Mouse (Mus musculus) urinary bladder, postnatal 25 days (tissue): ENCODE data around the gene Taldo1.
"Not testable (repeated sequence)": the region's sequence is repeated elsewhere in the genome, so short reads cannot be mapped to it uniquely, and the experiment has no call there.

Experiments used
- DNase-seq: peaks from one replicate; pipeline ENCODE4 v3.0.0; 2022; ENCODE audit warnings: low spot score

The Taldo1 gene

DNA sequence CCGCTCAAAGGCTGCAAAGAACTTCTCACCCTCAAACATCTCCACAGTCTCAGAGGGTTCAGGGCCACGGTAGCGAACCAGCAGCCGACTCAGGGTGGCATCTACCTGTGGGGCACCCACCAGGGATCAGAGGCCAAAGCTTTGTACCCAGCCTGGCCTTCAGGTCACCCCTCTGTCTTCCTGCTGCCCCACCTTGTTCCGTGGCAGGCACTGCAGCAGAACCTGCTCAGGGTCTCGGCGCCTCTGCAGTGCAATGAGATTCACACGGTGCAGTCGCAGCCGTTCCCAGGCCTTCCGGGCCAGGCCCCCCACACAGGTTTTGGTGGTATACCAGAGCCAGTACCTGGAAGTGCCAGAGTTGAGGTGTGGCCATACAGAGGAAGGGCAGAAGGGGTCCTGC, 47.8 kb downstream of the Taldo1 start:
- no peak for DNase-seq

DNA sequence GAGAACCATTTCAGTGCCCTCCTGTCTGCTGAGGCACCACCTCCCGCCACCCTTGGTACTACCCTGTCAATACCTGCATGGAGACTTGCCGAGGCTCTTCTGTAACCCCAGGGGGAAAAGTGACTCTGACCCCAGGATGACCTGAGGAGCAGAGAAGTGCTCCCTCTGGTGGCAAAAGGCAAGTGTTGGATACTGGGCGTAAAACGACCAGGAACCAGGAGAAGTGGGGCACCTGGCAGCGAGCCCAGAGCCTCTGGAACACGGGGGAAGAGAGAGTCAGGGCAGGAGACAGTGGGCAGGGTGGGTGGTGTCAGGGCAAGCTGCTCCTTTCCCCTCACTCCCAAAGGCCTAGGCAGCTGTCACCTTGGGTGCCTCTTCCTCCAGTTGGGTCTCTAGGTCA, 48.6 kb downstream of the Taldo1 start:
- no peak for DNase-seq

DNA sequence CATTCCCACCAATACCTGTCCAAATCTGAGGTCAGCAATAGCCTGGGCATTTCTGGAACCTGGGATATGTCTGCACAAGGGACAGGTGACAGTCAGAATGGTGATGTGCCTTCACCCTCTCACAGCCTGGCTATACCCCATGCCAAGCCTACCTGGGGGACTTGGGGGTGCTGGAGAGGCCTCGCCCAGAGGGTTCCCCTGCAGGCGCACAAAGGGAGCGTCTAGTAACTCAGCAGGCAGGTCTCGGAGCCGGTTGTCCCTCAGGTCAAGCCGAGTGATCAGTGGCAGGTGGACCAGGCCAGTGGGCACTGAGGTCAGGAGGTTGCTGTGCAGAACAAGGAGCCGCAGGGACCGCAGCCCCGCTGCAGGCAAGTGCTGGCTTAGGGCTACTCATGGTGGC, 49.5 kb downstream of the Taldo1 start:
- no peak for DNase-seq

DNA sequence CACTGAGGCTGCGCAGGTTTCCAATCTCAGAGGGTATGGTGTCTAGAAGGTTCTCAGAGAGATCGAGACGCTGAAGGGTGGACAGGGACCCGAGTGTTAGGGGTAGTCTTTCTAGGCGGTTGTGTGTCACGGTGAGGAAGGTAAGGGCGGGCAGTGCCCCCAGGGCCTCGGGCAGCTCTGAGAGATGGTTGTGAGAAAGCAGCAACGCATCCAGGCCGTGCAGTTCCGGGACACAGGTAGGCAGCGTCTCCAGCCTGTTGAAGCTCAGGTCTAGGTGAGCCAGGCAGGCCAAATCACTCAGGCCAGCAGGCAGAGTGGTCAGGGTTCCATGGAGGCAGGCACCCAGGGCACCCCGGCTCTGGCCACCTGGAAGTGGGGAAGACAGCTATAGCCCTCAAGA, 50.2 kb downstream of the Taldo1 start:
- no peak for DNase-seq

DNA sequence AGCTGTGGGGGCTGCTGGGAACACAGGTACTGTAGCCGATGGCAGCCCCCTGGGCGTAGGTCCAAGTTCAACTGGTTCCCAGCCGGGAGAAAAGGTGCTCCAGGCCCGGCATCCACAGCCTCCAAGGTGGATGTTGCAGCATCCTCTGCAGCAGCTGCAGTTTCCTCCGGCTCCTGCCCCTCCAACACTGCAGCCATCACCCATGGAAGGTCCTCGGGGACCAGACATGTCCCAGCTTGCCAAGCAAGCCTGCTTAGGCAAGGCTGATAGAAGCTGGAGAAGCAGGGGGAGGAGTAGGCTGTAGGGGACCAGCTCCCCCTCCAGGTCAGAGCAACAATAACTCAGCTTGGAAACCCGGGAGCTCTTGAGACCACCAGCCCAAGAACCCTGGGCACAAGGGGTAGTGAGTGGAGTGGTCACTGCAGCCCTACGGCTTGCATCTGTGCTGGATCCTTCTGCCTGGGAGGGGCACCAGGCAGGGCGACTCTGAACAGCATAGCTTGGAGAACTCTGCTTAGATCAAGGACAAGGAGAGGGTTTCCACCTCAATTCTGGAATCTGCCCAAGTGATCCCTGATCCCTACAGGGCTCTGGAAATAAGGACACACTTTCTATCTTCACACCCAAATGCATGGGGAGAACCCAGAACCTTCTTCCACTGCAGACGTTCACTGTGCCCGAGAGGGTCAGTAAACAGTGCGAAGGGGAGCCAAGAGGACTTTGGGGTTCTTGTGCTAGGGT, 51.3 kb downstream of the Taldo1 start:
- no peak for DNase-seq

DNA sequence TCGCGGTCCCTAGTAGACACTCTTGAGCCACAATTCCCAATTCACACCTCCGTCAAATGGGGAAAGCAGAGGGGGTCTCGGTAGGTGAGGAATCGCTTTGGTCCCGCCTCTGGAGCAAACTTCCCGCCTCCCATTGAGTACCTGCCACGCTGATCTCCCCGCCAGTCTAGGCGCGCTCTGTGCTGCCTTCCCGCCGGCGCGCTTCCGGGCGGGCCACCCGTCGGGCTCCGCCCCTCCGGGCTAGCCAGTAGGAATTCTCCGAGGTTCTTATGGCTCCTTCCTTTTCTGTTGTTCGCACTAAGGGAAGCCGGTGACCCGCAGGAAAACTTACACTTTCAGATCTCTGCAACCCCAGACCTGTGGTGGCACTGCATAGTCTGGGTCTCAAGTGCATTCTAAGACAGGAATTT, 51.8 kb downstream of the Taldo1 start, which contains the start of gene Pidd1:
Gene Pidd1 (minus strand): TSS at position 198 of the 410 bp plus-strand sequence.
- peak; percentile 67 for DNase-seq

DNA sequence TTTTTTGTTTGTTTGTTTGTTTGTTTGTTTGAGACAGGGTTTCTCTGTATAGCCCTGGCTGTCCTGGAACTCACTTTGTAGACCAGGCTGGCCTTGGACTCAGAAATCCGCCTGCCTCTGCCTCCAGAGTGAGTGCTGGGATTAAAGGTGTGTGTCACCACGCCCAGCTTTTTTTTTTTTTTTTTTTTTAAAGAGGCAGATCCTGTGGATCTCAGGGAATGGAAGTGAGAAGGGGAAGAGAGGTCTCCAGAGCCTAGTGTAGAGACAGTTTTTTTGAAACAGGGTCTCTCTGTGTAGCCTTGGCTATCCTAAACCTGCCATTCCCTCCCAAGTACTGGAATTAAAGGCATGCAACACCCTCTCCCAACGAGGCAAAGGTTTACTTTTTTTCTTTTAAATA, 54.4 kb downstream of the Taldo1 start:
- DNase-seq: not testable (repeated sequence)

DNA sequence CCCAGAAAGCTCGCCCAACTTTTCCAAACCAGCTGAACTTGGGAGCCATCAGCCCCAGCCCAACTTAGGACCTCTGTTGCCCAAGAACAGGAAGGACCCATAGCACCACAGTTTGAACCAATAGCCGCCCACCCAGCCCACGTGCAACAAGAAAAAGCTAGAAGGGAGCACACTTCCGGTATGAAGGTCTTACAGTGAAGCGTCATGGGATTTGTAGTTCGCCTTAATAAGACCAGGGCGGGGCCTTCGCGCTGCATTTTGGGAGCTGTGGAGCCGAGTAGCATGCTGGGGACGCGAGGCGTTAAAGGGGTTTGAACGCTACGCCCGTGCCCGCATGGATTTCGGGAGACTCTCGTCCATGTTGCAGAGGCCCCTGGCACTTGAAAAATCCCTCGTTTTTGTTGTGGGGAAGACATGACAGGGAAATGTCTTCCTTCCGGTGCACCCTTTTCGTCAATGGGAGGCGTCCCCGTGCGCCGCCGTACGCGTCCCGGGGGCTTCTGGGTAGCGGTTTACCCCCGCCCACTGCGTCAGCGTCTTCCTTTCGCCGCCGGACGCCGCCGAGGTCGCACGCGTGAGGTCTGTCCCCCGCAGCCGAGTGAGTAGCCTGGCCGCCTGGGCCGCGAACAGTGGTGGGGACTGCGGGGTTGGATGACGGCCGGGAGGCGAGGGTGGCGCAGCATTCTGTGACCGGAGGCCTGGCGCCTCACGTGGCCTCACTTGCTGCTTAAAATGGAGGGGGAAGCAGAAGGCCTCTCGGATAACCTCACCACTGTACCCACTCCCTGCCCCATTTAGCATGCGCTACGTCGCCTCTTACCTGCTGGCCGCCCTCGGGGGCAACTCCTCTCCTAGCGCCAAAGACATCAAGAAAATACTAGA, 55.4 kb downstream of the Taldo1 start, which contains the start of gene Rplp2:
Gene Rplp2 (plus strand): TSS at position 261 of the 882 bp plus-strand sequence.
- peak; percentile 89 for DNase-seq

DNA sequence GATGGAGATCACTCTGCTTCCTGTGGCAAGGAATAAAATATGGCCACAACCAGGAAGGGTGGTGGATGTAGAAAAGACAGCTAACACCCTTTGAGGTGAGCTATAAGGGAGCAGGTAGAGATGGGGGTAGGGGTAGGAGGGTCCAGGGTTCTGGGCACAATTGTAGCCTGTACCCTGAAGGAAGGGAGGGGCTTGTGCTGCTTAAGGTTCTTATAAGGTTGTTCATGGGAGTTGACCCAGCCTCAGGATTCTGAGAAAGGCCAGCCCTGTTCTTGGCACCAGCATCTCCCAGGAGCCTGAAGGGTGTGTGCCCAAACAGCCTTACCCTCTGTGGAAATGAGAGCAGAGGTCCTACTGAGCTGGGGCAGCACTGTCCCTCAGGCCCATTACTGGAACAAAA, 59.9 kb downstream of the Taldo1 start:
- DNase-seq: no peak
